Mouse (Mus musculus) C2C12 (cell line): ENCODE results near the gene Naaladl2.

Experiments
- CTCF ChIP-seq: IDR thresholded peaks from one replicate; pipeline ENCODE4 v1.5.1; 2011; ENCODE audit not compliant: control insufficient read depth, insufficient read depth, insufficient read length
- FOSL1 ChIP-seq: IDR thresholded peaks from one replicate; pipeline ENCODE4 v1.8.0; 2011; ENCODE audit warnings: mild to moderate bottlenecking, low read length; ENCODE audit not compliant: poor library complexity, insufficient read depth, severe bottlenecking
- MAX ChIP-seq: IDR thresholded peaks from one replicate; pipeline ENCODE4 v1.6.1; 2011; ENCODE audit warnings: mild to moderate bottlenecking, control low read depth
- MYOG ChIP-seq: IDR thresholded peaks from one replicate; pipeline ENCODE4 v1.6.1; 2011; ENCODE audit not compliant: control insufficient read depth, insufficient read length; ENCODE audit errors: extremely low read depth
- USF1 ChIP-seq: IDR thresholded peaks from one replicate; pipeline ENCODE4 v1.6.1; 2011; ENCODE audit warnings: low read depth, mild to moderate bottlenecking, control low read depth, moderate library complexity

DNA sequence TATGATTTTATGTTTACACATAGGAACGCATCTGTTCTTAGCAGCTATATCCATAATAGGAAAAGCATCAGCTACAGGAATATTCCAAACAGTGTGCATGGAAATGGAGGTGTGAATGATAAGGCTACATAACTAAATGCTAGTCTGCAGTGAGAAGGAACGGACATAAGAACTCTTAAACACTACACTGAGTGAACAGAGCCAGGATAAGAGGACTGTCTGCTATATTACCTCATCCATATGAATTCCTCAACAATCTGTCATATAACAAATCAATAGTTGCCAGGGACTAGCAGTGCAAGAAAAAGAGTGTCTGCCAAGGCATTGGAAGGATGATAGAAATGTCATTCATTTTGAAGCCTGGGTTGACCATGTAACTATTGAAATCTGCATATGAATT lies 51.1 kb downstream of the Naaladl2 start:
- no peak for TF ChIP-seq CTCF
- TF ChIP-seq MAX: no peak
- TF ChIP-seq USF1: no peak
- no peak for TF ChIP-seq MYOG
- no peak for TF ChIP-seq FOSL1
